Mouse (Mus musculus): Measurements from ENCODE around the gene Vmn1r211.
"Not testable (repeated sequence)": the region's sequence is repeated elsewhere in the genome, so short reads cannot be mapped to it uniquely, and the experiment has no call there.

The Vmn1r211 gene

GRCm38 (mm10) chr13:22857461-22857860 lies at the start of gene Vmn1r211:
TSS of gene Vmn1r211 (minus strand) at chr13:22857561.
- DNase-seq (ENCODE audit: low spot score), result no peak

- DNase-seq (ENCODE audit: low spot score), result no peak
These were observed 26.7 kb upstream of the Vmn1r211 start, which contains the start of gene Vmn1r212 for GRCm38 (mm10) chr13:22884105-22884504. TSS of gene Vmn1r212 (minus strand) at chr13:22884205.

GRCm38 (mm10) chr13:22879257-22879656 lies 21.9 kb upstream of the Vmn1r211 start:
- DNase-seq (ENCODE audit: low spot score), result no peak

- no peak for DNase-seq (ENCODE audit: low spot score)
These were observed 2.6 kb downstream of the Vmn1r211 start for GRCm38 (mm10) chr13:22854760-22855159.

GRCm38 (mm10) chr13:22846798-22847197 lies 10.6 kb downstream of the Vmn1r211 start:
- no peak for DNase-seq (ENCODE audit: low spot score)

GRCm38 (mm10) chr13:22844304-22844703 lies 13.1 kb downstream of the Vmn1r211 start:
- not testable (repeated sequence) for DNase-seq (ENCODE audit: low spot score)

- DNase-seq (ENCODE audit: low spot score), result no peak
These were observed 26.1 kb downstream of the Vmn1r211 start, which contains the start of gene Vmn1r210 for GRCm38 (mm10) chr13:22831248-22831647. TSS of gene Vmn1r210 (minus strand) at chr13:22831348.

GRCm38 (mm10) chr13:22829395-22829794 lies 28.0 kb downstream of the Vmn1r211 start:
- DNase-seq (ENCODE audit: low spot score), result not testable (repeated sequence)

GRCm38 (mm10) chr13:22821601-22822000 lies 35.8 kb downstream of the Vmn1r211 start:
- DNase-seq (ENCODE audit: low spot score), result not testable (repeated sequence)

- not testable (repeated sequence) for DNase-seq (ENCODE audit: low spot score)
These were observed 47.8 kb downstream of the Vmn1r211 start, which contains the start of gene Vmn1r209 for GRCm38 (mm10) chr13:22809582-22809981. TSS of gene Vmn1r209 (minus strand) at chr13:22809682.
